Mouse (Mus musculus): ENCODE results near the gene Ecm2.

- TF ChIP-seq CTCF (IDR thresholded peaks at IDR 0.05; ENCODE audit: extremely low read depth, insufficient read length, insufficient replicate concordance, low read depth, low read length) (no peak), POLR2A (IDR thresholded peaks at IDR 0.05; ENCODE audit: low read depth, low read length) (no peak)
Measured at GRCm38 (mm10) chr13:49504510-49504909, at the start of gene Ecm2.

Data from small intestine, adult 2 months (tissue).